Mouse (Mus musculus) midbrain, embryonic 11.5 days (tissue): ENCODE measurements around the gene Kremen2. TPM values are rescaled to one million over a fixed set of nuclear protein-coding genes. Genes with fewer than 3 reads are reported as not detected.

Source experiments
- ATAC-seq: fragments of 200-750 bp; cut with Nextera tagmentation; 2 replicates; pipeline ENCODE4 v1.8.0; 2017; ENCODE audit warnings: moderate TSS enrichment, moderate library complexity; ENCODE audit not compliant: low FRiP score
- DNase-seq: peaks from one replicate; pipeline ENCODE4 v3.0.0; 2015; ENCODE audit warnings: low spot score; ENCODE audit errors: missing footprints
- H3K27ac ChIP-seq: fragments of 300-500 bp; sonication (generic); 2 replicates; pipeline ENCODE4 v1.5.1; 2014; ENCODE audit warnings: low read depth, low read length
- H3K27me3 ChIP-seq: fragments of 300-500 bp; sonication (generic); 2 replicates; pipeline ENCODE4 v1.6.1; 2014; ENCODE audit warnings: mild to moderate bottlenecking, low read length, moderate library complexity, mixed read lengths; ENCODE audit not compliant: control insufficient read depth, insufficient read depth
- H3K36me3 ChIP-seq: fragments of 300-500 bp; sonication (generic); 2 replicates; pipeline ENCODE4 v1.6.1; 2014; ENCODE audit warnings: mild to moderate bottlenecking, low read length, moderate library complexity, mixed read lengths; ENCODE audit not compliant: control insufficient read depth, insufficient read depth
- H3K4me1 ChIP-seq: fragments of 300-500 bp; sonication (generic); 2 replicates; pipeline ENCODE4 v1.6.1; 2014; ENCODE audit warnings: low read length; ENCODE audit not compliant: control insufficient read depth, insufficient read depth
- H3K4me2 ChIP-seq: fragments of 300-500 bp; sonication (generic); 2 replicates; pipeline ENCODE4 v1.6.1; 2014; ENCODE audit warnings: mild to moderate bottlenecking, moderate library complexity
- H3K4me3 ChIP-seq: fragments of 300-500 bp; sonication (generic); 2 replicates; pipeline ENCODE4 v1.5.1; 2014; ENCODE audit warnings: low read depth, low read length
- H3K9ac ChIP-seq: fragments of 300-500 bp; sonication (generic); 2 replicates; pipeline ENCODE4 v1.6.1; 2014; ENCODE audit warnings: low read length
- H3K9me3 ChIP-seq: fragments of 300-500 bp; sonication (generic); 2 replicates; pipeline ENCODE4 v1.6.1; 2016; ENCODE audit warnings: low read length; ENCODE audit not compliant: control insufficient read depth
- WGBS: fragments of 180-500 bp; shearing (Covaris S2); extraction: QIAGEN DNeasy Blood & Tissue Kit; methylation state at CpG from one replicate; pipeline ENCODE4 v1.1.7; 2014; 5-methylcytosine and 5-hydroxymethylcytosine counted together
- polyA plus RNA-seq: library from polyadenylated mRNA; unstranded; fragments of >200 nt; fragmentation: Nextera tagmentation; extraction: Ambion mirVana; gene quantifications from 2 replicates; pipeline ENCODE4 v1.2.1, GENCODE M21; 2014

The Kremen2 gene
- polyA plus RNA-seq, 1 experiment from 2014 or later: 0.63 TPM

GRCm38 (mm10) chr17:23740598-23741021, 5.0 kb downstream of the Kremen2 start, which contains the start of gene Paqr4:
Gene Paqr4, minus strand, starts transcription at chr17:23740867.
- peak within 1 kb of the TSS; percentile 99 for H3K4me2 ChIP-seq
- no peaks in the 10 kb centered on the region; the same call in 1 of the 2 replicates for H3K36me3 ChIP-seq
- H3K9me3 ChIP-seq: no peaks in the 10 kb centered on the region
- H3K27me3 ChIP-seq: peaks cover 52% of the 10 kb centered on the region
- H3K9ac ChIP-seq: peak within 1 kb of the TSS; percentile 68
- no peak; the same call in none of the 2 replicates for ATAC-seq
- peaks cover 13% of the 10 kb centered on the region for H3K4me1 ChIP-seq
- H3K27ac ChIP-seq: peak within 1 kb of the TSS; percentile 54
- WGBS: 9% methylated on average over 13 of the region's 13 CpGs
- DNase-seq: no peak
- H3K4me3 ChIP-seq: peak within 1 kb of the TSS; percentile 66

GRCm38 (mm10) chr17:23740136-23740584, 5.5 kb downstream of the Kremen2 start:
- ATAC-seq: peak; percentile 86
- Histone ChIP-seq H3K4me1 (peaks cover 10% of the 10 kb centered on the region), H3K27ac (peak overlapping the region; percentile 54), H3K4me3 (peak overlapping the region; percentile 66), H3K36me3 (no peaks in the 10 kb centered on the region; the same call in 1 of the 2 replicates), H3K4me2 (peak overlapping the region; percentile 99), H3K27me3 (peaks cover 48% of the 10 kb centered on the region), H3K9me3 (no peaks in the 10 kb centered on the region), H3K9ac (peak overlapping the region; percentile 68)
- no peak for DNase-seq
- under 1% methylated on average over 46 of the region's 46 CpGs for WGBS

- H3K4me3 ChIP-seq: peak overlapping the region; percentile 66
- DNase-seq (peak; percentile 97), ATAC-seq (peak; percentile 65)
- WGBS: under 1% methylated on average over 48 of the region's 48 CpGs
- peak overlapping the region; percentile 54 for H3K27ac ChIP-seq
- peak overlapping the region; percentile 68 for H3K9ac ChIP-seq
- no peaks in the 10 kb centered on the region; the same call in 1 of the 2 replicates for H3K36me3 ChIP-seq
- H3K4me2 ChIP-seq: peak overlapping the region; percentile 99
- H3K4me1 ChIP-seq: peaks cover 9% of the 10 kb centered on the region
- no peaks in the 10 kb centered on the region for H3K9me3 ChIP-seq
- peaks cover 41% of the 10 kb centered on the region for H3K27me3 ChIP-seq
Measured at GRCm38 (mm10) chr17:23739202-23740135, 6.2 kb downstream of the Kremen2 start.

- Histone ChIP-seq H3K27me3 (peaks cover 34% of the 10 kb centered on the region), H3K27ac (0 out of 2 replicates have a peak overlapping the region, but pooled peaks have one; percentile 54)
- ATAC-seq: no peak
Measured at GRCm38 (mm10) chr17:23738836-23739201, 6.8 kb downstream of the Kremen2 start.

GRCm38 (mm10) chr17:23737493-23738445, 7.9 kb downstream of the Kremen2 start:
- peaks cover 24% of the 10 kb centered on the region for H3K27me3 ChIP-seq
- 67% methylated on average over 15 of the region's 15 CpGs for WGBS
- no peaks in the 10 kb centered on the region; the same call in 1 of the 2 replicates for H3K36me3 ChIP-seq
- no peak overlapping the region for H3K9ac ChIP-seq
- H3K4me1 ChIP-seq: peaks cover 8% of the 10 kb centered on the region
- ATAC-seq (no peak), DNase-seq (peak; percentile 78)
- 0 out of 2 replicates have a peak overlapping the region, but pooled peaks have one; percentile 66 for H3K4me3 ChIP-seq
- H3K27ac ChIP-seq: no peak overlapping the region
- H3K4me2 ChIP-seq: no peak overlapping the region; the same call in 1 of the 2 replicates
- no peaks in the 10 kb centered on the region for H3K9me3 ChIP-seq

More at GRCm38 (mm10) chr17:23738836-23739201, 6.8 kb downstream of the Kremen2 start:
- Histone ChIP-seq H3K9me3 (no peaks in the 10 kb centered on the region), H3K4me3 (peak overlapping the region; percentile 66), H3K4me1 (peaks cover 8% of the 10 kb centered on the region), H3K9ac (peak overlapping the region; percentile 68), H3K4me2 (peak overlapping the region; percentile 99), H3K36me3 (no peaks in the 10 kb centered on the region; the same call in 1 of the 2 replicates)
- no peak for DNase-seq
- 30% methylated on average over 2 of the region's 2 CpGs for WGBS

- H3K9ac ChIP-seq: no peak overlapping the region
- no peaks in the 10 kb centered on the region for H3K9me3 ChIP-seq
- DNase-seq: peak; percentile 53
- no peak for ATAC-seq
- WGBS: 100% methylated on average over 1 of the region's 1 CpGs
- H3K4me2 ChIP-seq: no peak overlapping the region
- peaks cover 4% of the 10 kb centered on the region for H3K4me1 ChIP-seq
- H3K4me3 ChIP-seq: no peak overlapping the region
- H3K27me3 ChIP-seq: no peaks in the 10 kb centered on the region
- no peaks in the 10 kb centered on the region; the same call in 1 of the 2 replicates for H3K36me3 ChIP-seq
- no peak overlapping the region for H3K27ac ChIP-seq
Measured at GRCm38 (mm10) chr17:23734341-23734740, 11.3 kb downstream of the Kremen2 start.

GRCm38 (mm10) chr17:23730441-23730840, 15.2 kb downstream of the Kremen2 start:
- Histone ChIP-seq H3K36me3 (no peaks in the 10 kb centered on the region), H3K27ac (no peak overlapping the region), H3K9me3 (no peaks in the 10 kb centered on the region), H3K27me3 (no peaks in the 10 kb centered on the region), H3K9ac (no peak overlapping the region), H3K4me3 (no peak overlapping the region), H3K4me2 (no peak overlapping the region), H3K4me1 (peaks cover 7% of the 10 kb centered on the region; the same call in 1 of the 2 replicates)
- ATAC-seq: no peak
- 76% methylated on average over 1 of the region's 1 CpGs for WGBS
- peak; percentile 44 for DNase-seq

- Histone ChIP-seq H3K4me3 (peak overlapping the region; percentile 68), H3K27me3 (no peaks in the 10 kb centered on the region), H3K9ac (peak overlapping the region; percentile 67), H3K27ac (no peak overlapping the region; the same call in 1 of the 2 replicates), H3K4me1 (peaks cover 7% of the 10 kb centered on the region; the same call in 1 of the 2 replicates), H3K4me2 (peak overlapping the region; percentile 79), H3K9me3 (no peaks in the 10 kb centered on the region), H3K36me3 (no peaks in the 10 kb centered on the region)
- WGBS: 1% methylated on average over 20 of the region's 20 CpGs
- ATAC-seq: peak; percentile 86
- DNase-seq: peak; percentile 93
Measured at GRCm38 (mm10) chr17:23726758-23727142, 18.9 kb downstream of the Kremen2 start.
